Mouse (Mus musculus): ENCODE results near the gene Tab2. TPM values are rescaled to one million over a fixed set of nuclear protein-coding genes. Genes with fewer than 3 reads are reported as not detected.

The Tab2 gene
- polyA plus RNA-seq (2014; fragmentation: Nextera tagmentation; extraction: Ambion mirVana) = 19.9 and 23.0 TPM in 2 replicates

GRCm38 (mm10) chr10:7956228-7957001 is at the start of gene Tab2:
TSS of gene Tab2 (minus strand) at chr10:7956230.
- no peaks in the 10 kb centered on the region for H3K36me3 ChIP-seq (ENCODE audit: control insufficient read depth, insufficient read depth, low read length)
- DNase-seq (ENCODE audit: low spot score) (peak; percentile 89), ATAC-seq (replicated peaks; ENCODE audit: low FRiP score) (peak; percentile 87)
- H3K9ac ChIP-seq (ENCODE audit: low read depth, low read length) = peak within 1 kb of the TSS; percentile 80
- no peaks in the 10 kb centered on the region for H3K9me3 ChIP-seq (ENCODE audit: control insufficient read depth, low read length)
- H3K27ac ChIP-seq (ENCODE audit: low read depth, low read length) = peak within 1 kb of the TSS; percentile 98
- peak within 1 kb of the TSS; percentile 92 for H3K4me3 ChIP-seq (ENCODE audit: low read depth, low read length)
- H3K4me2 ChIP-seq = peak within 1 kb of the TSS; percentile 79
- no peaks in the 10 kb centered on the region for H3K27me3 ChIP-seq (replicated peaks; ENCODE audit: control insufficient read depth, insufficient read depth, low read length)
- 0% methylated on average over 87 of the region's 97 CpGs for WGBS
- peaks cover 26% of the 10 kb centered on the region for H3K4me1 ChIP-seq (replicated peaks; ENCODE audit: control insufficient read depth, insufficient read depth, low read length)

GRCm38 (mm10) chr10:7992258-7992919 is 36.4 kb upstream of the Tab2 start:
- H3K4me1 ChIP-seq (replicated peaks; ENCODE audit: control insufficient read depth, insufficient read depth, low read length) = no peaks in the 10 kb centered on the region
- DNase-seq (ENCODE audit: low spot score) (no peak), ATAC-seq (replicated peaks; ENCODE audit: low FRiP score) (no peak)
- no peaks in the 10 kb centered on the region for H3K36me3 ChIP-seq (ENCODE audit: control insufficient read depth, insufficient read depth, low read length)
- no peak overlapping the region for H3K9ac ChIP-seq (ENCODE audit: low read depth, low read length)
- WGBS = 72% methylated on average over 10 of the region's 10 CpGs
- H3K4me2 ChIP-seq = no peak overlapping the region
- no peak overlapping the region for H3K27ac ChIP-seq (ENCODE audit: low read depth, low read length)
- H3K27me3 ChIP-seq (replicated peaks; ENCODE audit: control insufficient read depth, insufficient read depth, low read length) = no peaks in the 10 kb centered on the region
- no peak overlapping the region for H3K4me3 ChIP-seq (ENCODE audit: low read depth, low read length)
- no peaks in the 10 kb centered on the region for H3K9me3 ChIP-seq (ENCODE audit: control insufficient read depth, low read length)

DNA sequence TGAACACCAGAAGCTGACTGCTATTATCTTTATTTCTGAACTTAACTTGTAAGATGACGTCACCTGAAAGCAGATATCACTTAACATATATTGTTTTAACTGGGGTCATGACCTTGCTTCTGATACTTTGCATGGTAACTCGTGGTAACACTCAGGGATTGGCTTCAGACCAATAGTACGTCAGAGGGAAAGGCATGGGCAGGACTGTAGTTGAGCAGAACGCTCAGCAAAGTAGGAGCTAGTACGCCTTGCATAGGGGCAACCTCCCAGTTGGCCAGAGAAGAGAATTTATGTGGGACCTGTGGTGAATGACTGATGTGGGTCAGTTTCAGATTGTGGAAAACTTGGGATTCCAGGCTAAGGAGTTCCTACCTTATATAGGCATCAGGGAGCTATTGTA is 35.6 kb upstream of the Tab2 start:
- H3K4me1 ChIP-seq (replicated peaks; ENCODE audit: control insufficient read depth, insufficient read depth, low read length) = no peaks in the 10 kb centered on the region
- H3K36me3 ChIP-seq (ENCODE audit: control insufficient read depth, insufficient read depth, low read length) = no peaks in the 10 kb centered on the region
- H3K4me3 ChIP-seq (ENCODE audit: low read depth, low read length) = no peak overlapping the region
- WGBS = 67% methylated on average over 5 of the region's 5 CpGs
- no peak for ATAC-seq (replicated peaks; ENCODE audit: low FRiP score)
- no peaks in the 10 kb centered on the region for H3K9me3 ChIP-seq (ENCODE audit: control insufficient read depth, low read length)
- no peak overlapping the region for H3K9ac ChIP-seq (ENCODE audit: low read depth, low read length)
- H3K4me2 ChIP-seq = no peak overlapping the region
- no peaks in the 10 kb centered on the region for H3K27me3 ChIP-seq (replicated peaks; ENCODE audit: control insufficient read depth, insufficient read depth, low read length)
- DNase-seq (ENCODE audit: low spot score) = no peak
- H3K27ac ChIP-seq (ENCODE audit: low read depth, low read length) = no peak overlapping the region

DNA sequence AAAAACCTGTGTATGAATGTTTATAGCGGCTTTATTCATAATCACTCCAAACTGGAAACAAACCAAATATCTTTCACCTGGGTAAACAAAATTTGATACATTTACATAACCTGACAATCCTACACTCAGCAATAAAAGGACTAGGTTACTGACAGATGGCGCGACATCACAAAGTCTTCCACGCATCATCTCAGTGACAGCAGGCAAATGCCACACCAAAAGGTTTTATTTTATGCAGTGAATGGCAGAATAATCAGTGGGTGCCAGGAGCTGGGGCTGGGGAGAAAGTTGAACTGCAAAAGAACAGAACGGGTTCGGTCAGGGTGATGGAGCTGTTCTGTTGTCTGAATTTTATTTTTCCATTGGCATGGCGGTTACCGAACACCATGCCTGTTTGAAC is 31.5 kb upstream of the Tab2 start:
- 88% methylated on average over 8 of the region's 8 CpGs for WGBS
- H3K36me3 ChIP-seq (ENCODE audit: control insufficient read depth, insufficient read depth, low read length) = no peaks in the 10 kb centered on the region

GRCm38 (mm10) chr10:7976462-7976861 is 20.4 kb upstream of the Tab2 start:
- ATAC-seq (replicated peaks; ENCODE audit: low FRiP score) (no peak), DNase-seq (ENCODE audit: low spot score) (no peak)
- H3K4me3 ChIP-seq (ENCODE audit: low read depth, low read length) = no peak overlapping the region
- no peaks in the 10 kb centered on the region for H3K27me3 ChIP-seq (replicated peaks; ENCODE audit: control insufficient read depth, insufficient read depth, low read length)
- 79% methylated on average over 9 of the region's 9 CpGs for WGBS
- no peaks in the 10 kb centered on the region for H3K9me3 ChIP-seq (ENCODE audit: control insufficient read depth, low read length)
- H3K9ac ChIP-seq (ENCODE audit: low read depth, low read length) = no peak overlapping the region
- no peak overlapping the region for H3K4me2 ChIP-seq
- H3K4me1 ChIP-seq (replicated peaks; ENCODE audit: control insufficient read depth, insufficient read depth, low read length) = no peaks in the 10 kb centered on the region
- no peak overlapping the region for H3K27ac ChIP-seq (ENCODE audit: low read depth, low read length)
- H3K36me3 ChIP-seq (ENCODE audit: control insufficient read depth, insufficient read depth, low read length) = no peaks in the 10 kb centered on the region

More for the DNA sequence above, 31.5 kb upstream of the Tab2 start:
- H3K9ac ChIP-seq (ENCODE audit: low read depth, low read length) = no peak overlapping the region
- no peak overlapping the region for H3K4me3 ChIP-seq (ENCODE audit: low read depth, low read length)
- no peak overlapping the region for H3K4me2 ChIP-seq
- H3K9me3 ChIP-seq (ENCODE audit: control insufficient read depth, low read length) = 0 out of 2 replicates have a peak, but pooled peaks cover 2% of the 10 kb centered on the region
- H3K27ac ChIP-seq (ENCODE audit: low read depth, low read length) = no peak overlapping the region
- no peaks in the 10 kb centered on the region for H3K27me3 ChIP-seq (replicated peaks; ENCODE audit: control insufficient read depth, insufficient read depth, low read length)
- DNase-seq (ENCODE audit: low spot score) (no peak), ATAC-seq (replicated peaks; ENCODE audit: low FRiP score) (no peak)
- H3K4me1 ChIP-seq (replicated peaks; ENCODE audit: control insufficient read depth, insufficient read depth, low read length) = no peaks in the 10 kb centered on the region

- no peak for DNase-seq (ENCODE audit: low spot score)
- no peaks in the 10 kb centered on the region for H3K9me3 ChIP-seq (ENCODE audit: control insufficient read depth, low read length)
These were observed 12.8 kb upstream of the Tab2 start for GRCm38 (mm10) chr10:7968747-7969280.

DNA sequence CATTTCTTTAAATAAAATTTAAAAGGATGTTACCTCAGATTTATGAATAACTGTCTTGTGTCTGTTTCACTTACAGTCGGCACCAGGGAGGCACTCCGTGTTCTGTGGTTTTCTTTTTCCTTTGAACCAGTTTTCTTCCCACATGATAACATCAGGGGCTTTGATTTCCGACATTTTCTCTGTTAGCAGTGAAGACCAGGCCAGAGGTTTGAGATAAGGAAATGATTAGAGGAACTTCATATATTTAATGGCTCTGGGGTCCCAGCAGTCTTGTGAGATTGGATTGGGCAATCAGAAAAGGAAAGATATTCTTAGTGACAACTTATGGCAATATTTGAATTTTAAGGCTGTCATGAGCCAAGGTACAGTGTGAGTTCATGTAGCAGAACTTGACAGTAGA is 11.1 kb upstream of the Tab2 start:
- WGBS = 23% methylated on average over 3 of the region's 3 CpGs
- H3K9ac ChIP-seq (ENCODE audit: low read depth, low read length) = no peak overlapping the region
- no peak overlapping the region for H3K4me3 ChIP-seq (ENCODE audit: low read depth, low read length)
- no peak overlapping the region for H3K27ac ChIP-seq (ENCODE audit: low read depth, low read length)
- H3K9me3 ChIP-seq (ENCODE audit: control insufficient read depth, low read length) = no peaks in the 10 kb centered on the region
- no peaks in the 10 kb centered on the region for H3K36me3 ChIP-seq (ENCODE audit: control insufficient read depth, insufficient read depth, low read length)
- no peak overlapping the region for H3K4me2 ChIP-seq
- H3K4me1 ChIP-seq (replicated peaks; ENCODE audit: control insufficient read depth, insufficient read depth, low read length) = no peaks in the 10 kb centered on the region
- DNase-seq (ENCODE audit: low spot score) (no peak), ATAC-seq (replicated peaks; ENCODE audit: low FRiP score) (no peak)
- H3K27me3 ChIP-seq (replicated peaks; ENCODE audit: control insufficient read depth, insufficient read depth, low read length) = no peaks in the 10 kb centered on the region

More at GRCm38 (mm10) chr10:7968747-7969280, 12.8 kb upstream of the Tab2 start:
- whole genome bisulfite sequencing = 92% methylated on average over 2 of the region's 2 CpGs
- no peak overlapping the region for H3K4me2 ChIP-seq
- no peak for ATAC-seq (replicated peaks; ENCODE audit: low FRiP score)
- no peaks in the 10 kb centered on the region for H3K27me3 ChIP-seq (replicated peaks; ENCODE audit: control insufficient read depth, insufficient read depth, low read length)
- H3K27ac ChIP-seq (ENCODE audit: low read depth, low read length) = no peak overlapping the region
- no peaks in the 10 kb centered on the region for H3K4me1 ChIP-seq (replicated peaks; ENCODE audit: control insufficient read depth, insufficient read depth, low read length)
- no peaks in the 10 kb centered on the region for H3K36me3 ChIP-seq (ENCODE audit: control insufficient read depth, insufficient read depth, low read length)
- no peak overlapping the region for H3K9ac ChIP-seq (ENCODE audit: low read depth, low read length)
- H3K4me3 ChIP-seq (ENCODE audit: low read depth, low read length) = no peak overlapping the region

DNA sequence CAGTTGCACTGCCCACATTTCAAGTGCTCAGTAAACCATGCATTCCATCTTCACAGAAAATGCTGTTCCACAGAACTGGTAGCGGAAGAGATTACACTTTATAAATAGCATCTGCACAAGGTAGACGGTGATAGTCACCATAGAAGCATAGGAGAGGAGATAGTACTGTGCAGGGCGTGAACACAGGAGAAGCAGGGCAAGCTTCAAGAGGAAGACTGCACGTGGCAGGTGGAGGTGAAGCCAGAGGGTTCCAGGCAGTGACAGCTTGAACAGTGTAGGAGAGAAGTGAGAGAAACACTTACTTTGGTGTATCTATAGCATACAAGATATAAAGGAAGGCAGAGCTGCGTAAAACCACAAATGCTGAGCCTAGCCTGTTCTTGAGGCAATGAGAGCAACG is 3.0 kb upstream of the Tab2 start:
- Histone ChIP-seq H3K9me3 (ENCODE audit: control insufficient read depth, low read length) (no peaks in the 10 kb centered on the region), H3K36me3 (ENCODE audit: control insufficient read depth, insufficient read depth, low read length) (no peaks in the 10 kb centered on the region), H3K4me3 (ENCODE audit: low read depth, low read length) (no peak overlapping the region), H3K4me1 (replicated peaks; ENCODE audit: control insufficient read depth, insufficient read depth, low read length) (peaks cover 12% of the 10 kb centered on the region), H3K4me2 (no peak overlapping the region), H3K9ac (ENCODE audit: low read depth, low read length) (no peak overlapping the region), H3K27ac (ENCODE audit: low read depth, low read length) (no peak overlapping the region), H3K27me3 (replicated peaks; ENCODE audit: control insufficient read depth, insufficient read depth, low read length) (no peaks in the 10 kb centered on the region)
- ATAC-seq (replicated peaks; ENCODE audit: low FRiP score) (no peak; the same call in 1 of the 2 replicates), DNase-seq (ENCODE audit: low spot score) (no peak)
- WGBS = 41% methylated on average over 6 of the region's 6 CpGs

Measured in liver, embryonic 11.5 days (tissue).